Mouse (Mus musculus) olfactory bulb, adult 2 months (tissue): ENCODE results near the gene Des. TPM values are rescaled to one million over a fixed set of nuclear protein-coding genes. Genes with fewer than 3 reads are reported as not detected.

Experiments used
- H3K27ac ChIP-seq: fragments of 200-500 bp; 2 replicates; pipeline ENCODE4 v1.5.1; 2012; ENCODE audit warnings: low read depth, low read length; ENCODE audit not compliant: insufficient read depth
- H3K4me1 ChIP-seq: fragments of 200-500 bp; 2 replicates; pipeline ENCODE4 v1.6.1; 2012; ENCODE audit warnings: low read length; ENCODE audit not compliant: control insufficient read depth, insufficient read depth
- H3K4me3 ChIP-seq: fragments of 200-500 bp; 2 replicates; pipeline ENCODE4 v1.5.1; 2012; ENCODE audit warnings: mild to moderate bottlenecking, low read depth, low read length, moderate library complexity; ENCODE audit not compliant: insufficient read depth
- CTCF ChIP-seq: fragments of 200-500 bp; IDR thresholded peaks from 2 replicates; pipeline ENCODE4 v1.5.1; 2012; ENCODE audit warnings: low read depth, mild to moderate bottlenecking, low read length, moderate library complexity; ENCODE audit not compliant: insufficient read depth
- POLR2A ChIP-seq: fragments of 200-500 bp; IDR thresholded peaks from 2 replicates; pipeline ENCODE4 v1.6.1; 2012; ENCODE audit warnings: mild to moderate bottlenecking, low read depth, low read length, moderate library complexity; ENCODE audit not compliant: insufficient read depth
- WGBS: fragments of 180-500 bp; shearing (Covaris S2); methylation state at CpG from one replicate; pipeline ENCODE4 v1.1.7; 2018; 5-methylcytosine and 5-hydroxymethylcytosine counted together
- polyA plus RNA-seq: library from polyadenylated mRNA; stranded (reverse); fragments of >200 nt; gene quantifications from 2 replicates; pipeline ENCODE4 v1.2.4, GENCODE M21; 2012; ENCODE audit warnings: low replicate concordance; ENCODE audit not compliant: missing spikeins, insufficient read depth, insufficient read length

The Des gene
- polyA plus RNA-seq, 1 experiment, result not detected

GRCm38 (mm10) chr1:75344291-75345035, 15.7 kb upstream of the Des start:
- peaks cover 3% of the 10 kb centered on the region for H3K4me1 ChIP-seq
- no peak for TF ChIP-seq POLR2A
- no peak for TF ChIP-seq CTCF
- H3K4me3 ChIP-seq, result no peak overlapping the region
- 36% methylated on average over 15 of the region's 15 CpGs for WGBS
- H3K27ac ChIP-seq, result no peak overlapping the region

GRCm38 (mm10) chr1:75345036-75345935, 14.8 kb upstream of the Des start:
- Histone ChIP-seq H3K4me3 (no peak overlapping the region), H3K27ac (no peak overlapping the region), H3K4me1 (no peaks in the 10 kb centered on the region)
- TF ChIP-seq CTCF (no peak), POLR2A (no peak)
- WGBS, result 72% methylated on average over 20 of the region's 20 CpGs

- Histone ChIP-seq H3K27ac (no peak overlapping the region), H3K4me1 (no peaks in the 10 kb centered on the region), H3K4me3 (no peak overlapping the region)
- no peak for TF ChIP-seq CTCF
- no peak for TF ChIP-seq POLR2A
- WGBS, result 87% methylated on average over 5 of the region's 5 CpGs
These were observed 12.8 kb upstream of the Des start for GRCm38 (mm10) chr1:75347279-75347678.

DNA sequence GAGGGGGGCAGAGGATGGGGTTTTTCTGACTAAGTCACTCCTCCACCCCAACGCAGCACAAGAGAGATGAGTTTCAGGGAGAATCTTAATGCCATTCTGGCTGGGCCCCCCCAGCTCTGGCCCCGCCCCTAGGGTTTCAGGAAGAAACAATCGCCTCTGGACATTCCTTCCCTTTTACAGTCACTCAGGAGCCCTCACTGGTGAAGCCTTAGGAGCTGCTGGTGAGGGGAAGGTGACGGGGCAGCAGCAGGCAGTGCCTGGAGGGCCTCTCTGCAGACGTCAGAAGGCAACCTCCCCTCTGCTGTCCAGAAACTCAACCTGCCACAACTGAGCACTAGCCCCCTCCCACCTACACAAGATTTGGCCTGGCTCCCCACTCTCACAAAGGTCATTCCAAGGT, 10.9 kb upstream of the Des start:
- H3K4me1 ChIP-seq, result no peaks in the 10 kb centered on the region
- no peak for TF ChIP-seq CTCF
- no peak for TF ChIP-seq POLR2A
- no peak overlapping the region for H3K4me3 ChIP-seq
- 73% methylated on average over 5 of the region's 5 CpGs for WGBS
- H3K27ac ChIP-seq, result no peak overlapping the region

DNA sequence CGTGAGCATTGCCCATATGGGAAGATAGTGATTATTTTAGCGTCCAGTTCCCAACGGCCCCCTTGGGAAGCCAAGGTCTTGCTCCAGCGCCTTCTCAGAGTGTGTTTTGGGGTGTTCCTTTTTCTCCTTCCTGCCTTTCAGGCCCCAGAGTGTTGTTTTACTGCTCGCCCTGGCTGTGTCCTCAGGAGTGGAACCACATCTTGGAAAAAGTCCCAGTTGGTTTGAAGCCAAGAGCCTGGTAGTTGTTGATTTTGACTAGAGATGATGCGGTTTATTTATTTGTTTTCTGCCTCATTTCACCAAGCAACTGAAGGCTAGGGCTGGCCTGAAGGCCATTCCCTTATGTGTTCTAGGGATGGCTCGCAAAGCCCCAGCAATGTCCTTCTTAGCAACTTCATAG, 2.9 kb upstream of the Des start:
- no peak overlapping the region for H3K27ac ChIP-seq
- H3K4me1 ChIP-seq, result peaks cover 17% of the 10 kb centered on the region
- no peak for TF ChIP-seq CTCF
- no peak for TF ChIP-seq POLR2A
- H3K4me3 ChIP-seq, result no peak overlapping the region
- WGBS, result 60% methylated on average over 7 of the region's 7 CpGs

DNA sequence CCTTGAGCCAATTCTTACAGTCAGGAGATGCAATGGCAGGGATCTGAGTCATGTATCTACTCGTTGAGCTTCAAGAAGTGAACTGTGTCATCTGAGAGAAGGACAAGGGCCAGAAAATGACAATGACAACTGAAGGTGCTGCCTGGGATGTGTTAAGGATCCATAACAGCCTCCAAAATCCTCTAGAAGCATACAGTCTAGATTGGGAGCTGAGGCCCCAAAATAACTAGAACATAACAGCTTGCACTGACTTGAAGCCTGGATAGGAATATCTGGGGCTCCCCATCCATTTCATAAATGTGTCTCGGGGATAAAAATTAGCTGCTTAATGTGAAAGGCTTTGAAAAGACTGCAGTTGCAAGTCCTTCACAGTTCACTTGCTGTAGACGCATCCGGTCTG, 2.1 kb upstream of the Des start:
- TF ChIP-seq POLR2A, result no peak
- TF ChIP-seq CTCF, result no peak
- 92% methylated on average over 4 of the region's 4 CpGs for WGBS
- H3K4me1 ChIP-seq, result peaks cover 17% of the 10 kb centered on the region
- no peak overlapping the region for H3K4me3 ChIP-seq
- no peak overlapping the region for H3K27ac ChIP-seq

DNA sequence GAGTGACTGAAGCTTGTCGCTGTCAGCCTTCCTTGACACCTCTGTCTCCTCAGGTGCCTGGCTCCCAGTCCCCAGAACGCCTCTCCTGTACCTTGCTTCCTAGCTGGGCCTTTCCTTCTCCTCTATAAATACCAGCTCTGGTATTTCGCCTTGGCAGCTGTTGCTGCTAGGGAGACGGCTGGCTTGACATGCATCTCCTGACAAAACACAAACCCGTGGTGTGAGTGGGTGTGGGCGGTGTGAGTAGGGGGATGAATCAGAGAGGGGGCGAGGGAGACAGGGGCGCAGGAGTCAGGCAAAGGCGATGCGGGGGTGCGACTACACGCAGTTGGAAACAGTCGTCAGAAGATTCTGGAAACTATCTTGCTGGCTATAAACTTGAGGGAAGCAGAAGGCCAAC, 783 bp upstream of the Des start:
- Histone ChIP-seq H3K4me1 (peaks cover 17% of the 10 kb centered on the region), H3K4me3 (no peak overlapping the region), H3K27ac (no peak overlapping the region)
- TF ChIP-seq POLR2A (no peak), CTCF (no peak)
- WGBS, result 54% methylated on average over 13 of the region's 13 CpGs

GRCm38 (mm10) chr1:75361123-75361522, 994 bp downstream of the Des start:
- 84% methylated on average over 4 of the region's 4 CpGs for WGBS
- TF ChIP-seq CTCF (no peak), POLR2A (no peak)

DNA sequence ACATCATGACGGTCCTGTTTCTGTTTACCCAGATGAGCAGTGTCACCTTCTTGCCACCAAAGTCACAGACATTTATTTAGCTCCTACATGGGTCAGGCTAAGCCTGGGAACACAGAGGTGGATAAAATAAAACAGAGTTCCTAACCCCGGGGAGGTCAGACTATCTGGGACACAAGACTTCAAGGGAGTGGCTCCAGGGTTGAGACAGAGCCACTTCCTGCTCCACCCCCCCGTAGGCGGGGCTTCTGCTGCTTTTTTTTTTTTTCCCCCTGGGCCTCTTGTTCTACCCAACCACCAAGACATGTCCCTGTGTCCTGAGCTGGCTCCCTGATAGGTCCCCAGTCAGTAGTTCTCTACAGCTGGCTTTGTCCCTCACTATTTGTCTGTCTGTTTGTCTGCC, 1.6 kb downstream of the Des start:
- WGBS, result 55% methylated on average over 4 of the region's 4 CpGs
- TF ChIP-seq CTCF, result no peak
- no peak for TF ChIP-seq POLR2A
- Histone ChIP-seq H3K27ac (no peak overlapping the region), H3K4me3 (no peak overlapping the region), H3K4me1 (peaks cover 20% of the 10 kb centered on the region)

More at GRCm38 (mm10) chr1:75361123-75361522, 994 bp downstream of the Des start:
- no peak overlapping the region for H3K27ac ChIP-seq
- no peak overlapping the region for H3K4me3 ChIP-seq
- peaks cover 19% of the 10 kb centered on the region for H3K4me1 ChIP-seq
